Mouse (Mus musculus): ENCODE measurements at regions not wholly inside any gene's neighbourhood (a gene's known extent, or its start where the extent isn't known, plus 50 kb on each side); places are given as distances from the start of the nearest gene placed in this dataset.

DNA sequence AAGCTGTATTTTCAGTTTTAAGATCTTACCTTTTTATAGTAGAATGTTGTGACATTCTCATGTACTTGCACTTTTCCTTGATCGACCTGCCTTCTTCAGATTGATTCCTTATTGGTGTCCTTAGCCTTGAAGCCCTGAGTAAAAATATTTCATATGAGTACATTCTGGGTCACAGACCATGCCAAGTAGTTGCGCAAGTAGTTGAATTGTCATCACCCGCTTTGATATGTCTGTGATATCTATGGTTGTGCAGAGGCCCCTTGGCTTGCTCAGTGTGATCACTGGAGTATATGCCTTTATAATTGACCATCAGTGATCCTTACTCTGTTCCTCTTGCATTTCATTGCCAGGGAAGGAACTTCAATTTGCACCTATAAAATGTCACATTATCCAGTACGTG is 131.1 kb upstream of the Reg3g start:
- no peak for DNase-seq

DNA sequence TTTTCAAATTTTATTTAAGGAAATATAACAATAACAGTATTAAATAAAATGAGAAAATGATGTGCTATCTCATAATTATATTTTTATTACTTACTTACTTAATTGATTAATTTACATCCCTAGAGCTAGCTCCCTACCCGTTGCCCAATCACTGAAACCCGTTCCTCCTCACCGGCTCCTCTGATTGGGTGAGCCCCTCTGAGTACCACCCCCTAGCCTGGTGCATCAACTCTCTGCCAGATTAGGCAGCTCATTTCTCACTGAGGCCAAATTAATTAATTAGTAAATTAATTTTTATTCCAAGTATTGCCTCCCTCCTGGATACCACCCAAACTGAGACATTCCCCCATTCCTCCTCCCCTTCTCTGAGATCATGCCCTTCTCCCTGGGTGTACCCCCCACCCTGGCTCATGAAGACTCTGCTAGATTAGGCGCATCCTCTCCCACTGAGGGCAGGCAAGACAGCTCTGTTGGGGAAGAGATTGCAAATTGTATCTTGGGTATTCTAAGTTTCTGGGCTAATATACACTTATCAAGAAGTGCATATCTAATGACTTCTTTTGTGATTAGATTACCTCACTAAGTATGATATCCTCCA is 101.4 kb upstream of the Reg3g start:
- DNase-seq = no peak

DNA sequence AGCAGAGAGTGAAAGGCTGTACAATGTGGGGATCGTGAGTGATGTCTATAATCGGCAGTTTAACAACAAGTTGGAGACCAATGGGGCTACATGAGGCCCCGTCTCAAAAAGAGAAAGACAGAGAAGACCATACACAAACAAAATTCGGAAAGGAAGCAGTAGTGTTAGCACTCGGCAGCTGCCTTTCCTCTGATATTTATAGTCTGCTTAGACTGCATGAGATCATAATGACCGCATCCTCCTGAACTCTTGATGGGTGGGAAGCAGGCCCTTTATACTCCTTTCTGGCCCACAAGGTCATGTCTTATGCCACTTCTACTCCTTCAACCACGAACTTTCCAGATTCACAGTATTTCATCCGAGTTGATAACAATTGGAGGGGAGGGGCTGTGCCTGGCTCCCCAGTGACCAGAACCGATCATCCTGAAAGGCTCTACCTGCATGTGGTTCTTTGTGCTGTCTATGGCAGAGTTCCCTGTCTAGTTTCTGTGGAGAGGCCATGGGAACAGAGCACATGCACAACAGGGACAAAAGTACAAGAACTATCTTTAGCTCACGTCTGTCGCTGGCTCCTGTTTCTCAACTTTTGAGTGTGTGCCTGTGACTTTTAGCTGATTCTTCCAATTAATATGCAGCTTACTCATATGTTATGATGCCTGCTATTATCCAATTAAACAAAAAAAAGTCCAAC is 84.5 kb upstream of the Reg3g start:
- DNase-seq = no peak

DNA sequence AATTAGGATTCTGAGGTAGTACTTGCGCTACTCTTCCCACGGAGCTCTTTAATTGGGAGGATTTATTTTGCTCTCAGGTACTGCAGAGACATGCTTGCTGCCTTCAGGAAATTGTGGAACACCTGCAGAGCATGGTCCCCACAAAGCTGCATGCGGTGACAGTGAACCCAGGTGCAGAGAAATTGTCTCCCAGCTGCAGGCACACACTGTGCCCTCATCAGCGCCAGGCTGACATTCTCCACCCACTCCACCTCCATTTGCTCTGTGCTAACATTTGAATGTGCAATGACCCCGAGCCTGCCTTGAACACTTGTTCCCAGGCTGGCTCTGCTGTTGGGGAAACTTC is 83.7 kb upstream of the Reg3g start:
- DNase-seq = no peak

DNA sequence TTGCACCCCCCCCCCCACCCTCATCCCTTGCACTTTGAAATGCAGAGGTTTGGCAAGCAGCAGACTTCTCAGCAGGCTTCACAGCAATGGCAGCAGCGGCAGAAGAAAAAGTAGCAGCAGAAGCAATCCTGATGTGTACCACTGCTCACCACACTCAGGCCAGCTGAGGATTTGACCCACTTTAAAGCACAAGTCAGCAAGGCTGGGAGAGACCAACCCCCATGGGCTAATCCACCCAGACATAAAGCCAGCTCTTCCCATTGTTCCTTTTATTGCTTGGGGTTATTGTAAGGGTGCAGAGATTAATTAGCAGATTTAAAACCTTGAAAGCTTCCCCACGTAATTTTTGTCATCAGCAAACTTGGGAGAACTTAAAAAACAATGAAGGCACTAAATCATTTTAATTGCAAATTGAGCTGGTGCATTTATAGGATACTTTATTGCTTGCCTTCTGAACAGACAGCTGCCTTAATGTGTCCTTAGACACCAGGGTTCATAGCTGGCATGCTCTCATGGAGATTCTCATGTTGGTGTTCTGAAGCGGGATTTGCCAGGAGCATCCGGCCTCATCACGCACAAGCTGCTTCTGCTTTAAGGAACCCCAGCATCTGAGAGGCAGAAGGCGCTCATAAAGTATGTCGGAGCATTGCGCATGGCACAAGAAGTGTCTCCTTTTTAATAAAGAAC is 83.1 kb upstream of the Reg3g start:
- no peak for DNase-seq

DNA sequence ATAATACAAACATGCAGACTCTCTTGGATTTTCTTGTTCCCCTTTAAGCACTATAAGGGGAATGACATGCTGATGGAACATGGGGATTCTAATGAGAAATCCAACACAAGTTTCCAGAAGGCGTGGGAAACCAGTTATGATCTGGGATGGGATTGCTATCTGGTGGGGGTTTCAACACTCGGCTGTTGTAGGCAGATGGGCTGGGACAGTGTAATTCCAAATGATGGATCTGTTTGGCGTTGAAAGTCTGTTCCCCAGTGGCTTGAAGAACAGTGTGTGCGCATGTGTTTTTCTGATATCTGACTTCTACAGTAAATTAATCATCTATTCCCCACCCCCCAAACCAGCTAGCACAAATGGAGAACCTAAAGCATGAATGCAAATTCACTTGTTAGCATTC is 79.8 kb upstream of the Reg3g start:
- no peak for DNase-seq

DNA sequence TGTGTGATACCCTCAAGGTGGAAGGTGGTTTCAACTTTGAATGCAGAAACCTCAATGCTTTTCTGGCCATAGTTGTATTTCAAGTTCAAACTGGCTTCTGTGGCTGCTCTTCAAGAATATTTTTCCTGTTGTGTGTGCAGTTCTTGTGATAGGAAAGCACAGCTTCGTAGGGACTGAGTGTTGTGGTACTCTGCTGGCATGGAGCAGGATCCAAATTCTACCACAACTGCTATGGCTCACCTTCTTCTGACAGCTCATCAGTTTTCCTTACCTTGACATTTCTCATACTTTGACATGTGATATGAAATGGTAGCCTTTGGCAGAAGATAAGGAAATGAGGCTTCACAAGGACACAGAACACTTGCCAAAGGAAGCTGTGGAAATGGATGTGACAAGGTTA is 79.0 kb upstream of the Reg3g start:
- no peak for DNase-seq

DNA sequence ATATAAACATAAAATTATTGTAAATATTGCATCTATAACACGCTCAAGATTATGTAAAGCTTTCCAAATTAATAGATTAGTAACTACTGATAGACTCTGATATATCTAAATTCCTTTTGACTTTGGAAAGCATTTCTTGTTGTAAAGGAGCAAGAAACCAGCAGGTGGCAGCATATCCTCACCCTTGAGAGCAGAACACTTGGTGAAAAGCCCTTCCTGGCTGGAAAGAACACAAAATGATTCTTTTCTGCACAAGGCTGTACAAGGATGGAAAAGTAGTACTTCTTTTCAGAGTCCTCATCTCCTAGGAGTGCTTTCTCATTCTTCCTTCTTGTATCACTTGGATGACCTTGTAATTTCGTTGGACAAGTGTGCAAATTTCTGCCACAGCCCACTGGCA is 75.6 kb upstream of the Reg3g start:
- DNase-seq = peak; percentile 68

DNA sequence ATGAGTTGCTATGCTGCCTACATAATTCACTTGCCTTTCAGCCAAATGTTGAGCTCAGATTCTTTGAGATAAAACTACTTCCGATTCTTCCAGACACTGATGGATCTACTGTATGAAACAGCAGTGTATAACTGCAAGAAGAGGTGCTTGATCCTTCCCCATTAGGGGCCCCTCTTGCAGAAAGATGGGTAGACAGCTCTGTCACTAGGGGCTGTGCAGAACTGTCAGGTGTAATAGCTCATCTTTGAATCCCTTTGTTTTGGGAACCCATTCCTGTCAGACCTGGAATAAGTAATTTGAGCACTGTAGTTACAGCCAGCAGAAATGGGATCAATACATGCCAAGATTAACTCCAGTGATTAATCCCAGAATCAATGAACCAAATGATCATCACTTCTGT is 68.8 kb upstream of the Reg3g start:
- DNase-seq = no peak

DNA sequence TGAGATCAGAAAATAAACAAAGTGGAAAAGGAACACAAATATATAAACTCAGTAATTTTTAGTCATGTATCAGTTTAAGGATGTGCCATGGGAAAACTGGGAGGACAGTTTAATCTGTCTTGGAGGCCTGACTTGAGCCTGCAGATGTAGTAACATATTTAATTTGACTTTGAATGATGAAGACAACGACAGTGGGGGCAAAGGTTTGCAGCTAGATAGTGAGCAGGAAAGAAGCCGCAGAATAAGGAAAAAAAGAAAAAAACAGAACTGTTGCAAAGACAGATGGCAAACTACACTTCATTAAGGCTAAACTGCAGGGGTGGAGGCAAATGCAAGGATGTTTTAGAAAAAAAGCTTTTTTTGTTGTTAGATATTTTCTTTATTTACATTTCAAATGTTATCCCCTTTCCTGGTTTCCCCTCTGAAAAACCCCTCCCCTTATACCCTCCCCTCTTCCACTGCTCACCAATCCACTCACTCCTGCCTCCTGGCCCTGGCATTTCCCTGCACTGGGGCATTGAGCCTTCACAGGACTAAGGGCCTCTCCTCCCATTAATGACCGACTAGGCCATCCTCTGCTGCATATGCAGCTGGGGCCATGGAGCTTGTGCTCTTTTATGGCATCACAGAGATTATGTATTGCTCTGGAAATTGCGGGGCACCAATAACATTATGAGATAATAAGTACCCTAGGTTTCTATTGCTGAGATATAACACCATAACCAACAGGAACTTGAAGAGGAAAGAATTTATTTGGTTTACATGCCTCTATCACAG is 58.5 kb upstream of the Reg3g start:
- no peak for DNase-seq

Measured in heart, postnatal 4 days (tissue).